Mouse (Mus musculus) midbrain, postnatal 0 days (tissue): ENCODE measurements around the gene Fam229a. TPM values are rescaled to one million over a fixed set of nuclear protein-coding genes. Genes with fewer than 3 reads are reported as not detected.
"Not testable (repeated sequence)": the region's sequence is repeated elsewhere in the genome, so short reads cannot be mapped to it uniquely, and the experiment has no call there.

Source experiments
- ATAC-seq: fragments of 200-750 bp; cut with Nextera tagmentation; 2 replicates; pipeline ENCODE4 v1.8.0; 2017; ENCODE audit warnings: moderate number of reproducible peaks, mild to moderate bottlenecking, moderate TSS enrichment, moderate library complexity; ENCODE audit not compliant: low FRiP score
- DNase-seq: peaks from one replicate; pipeline ENCODE4 v3.0.0-alpha.2; 2015; ENCODE audit warnings: low spot score
- H3K27ac ChIP-seq: fragments of 300-500 bp; sonication (generic); 2 replicates; pipeline ENCODE4 v1.5.1; 2014; ENCODE audit warnings: low read depth, mild to moderate bottlenecking, low read length, mixed read lengths
- H3K27me3 ChIP-seq: fragments of 300-500 bp; sonication (generic); 2 replicates; pipeline ENCODE4 v1.6.1; 2014; ENCODE audit warnings: low read length, control low read depth, mixed read lengths; ENCODE audit not compliant: insufficient read depth
- H3K36me3 ChIP-seq: fragments of 300-500 bp; sonication (generic); 2 replicates; pipeline ENCODE4 v1.6.1; 2014; ENCODE audit warnings: low read length, control low read depth, mixed read lengths; ENCODE audit not compliant: insufficient read depth
- H3K4me1 ChIP-seq: fragments of 300-500 bp; sonication (generic); 2 replicates; pipeline ENCODE4 v1.6.1; 2014; ENCODE audit warnings: mild to moderate bottlenecking, control low read depth, antibody characterized with exemption, low read length, mixed read lengths; ENCODE audit not compliant: insufficient read depth
- H3K4me2 ChIP-seq: fragments of 300-500 bp; sonication (generic); 2 replicates; pipeline ENCODE4 v1.6.1; 2014; ENCODE audit warnings: low read depth, mild to moderate bottlenecking, low read length, mixed read lengths; ENCODE audit not compliant: poor library complexity, severe bottlenecking
- H3K4me3 ChIP-seq: fragments of 300-500 bp; sonication (generic); 2 replicates; pipeline ENCODE4 v1.5.1; 2014; ENCODE audit warnings: low read depth, mild to moderate bottlenecking, low read length, moderate library complexity
- H3K9ac ChIP-seq: fragments of 300-500 bp; sonication (generic); replicated peaks from 2 replicates; pipeline ENCODE4 v1.6.1; 2014; ENCODE audit warnings: mild to moderate bottlenecking, low read length, moderate library complexity, mixed read lengths; ENCODE audit not compliant: poor library complexity, severe bottlenecking
- H3K9me3 ChIP-seq: fragments of 300-500 bp; sonication (generic); 2 replicates; pipeline ENCODE4 v1.6.1; 2016; ENCODE audit warnings: low read length, control low read depth
- CTCF ChIP-seq: IDR thresholded peaks from 2 replicates; pipeline ENCODE4 v1.5.1; 2016; ENCODE audit warnings: antibody characterized with exemption, mild to moderate bottlenecking
- WGBS: fragments of 180-500 bp; shearing (Covaris S2); extraction: QIAGEN DNeasy Blood & Tissue Kit; methylation state at CpG from one replicate; pipeline ENCODE4 v1.1.7; 2014; 5-methylcytosine and 5-hydroxymethylcytosine counted together
- polyA plus RNA-seq: library from polyadenylated mRNA; unstranded; fragments of >200 nt; fragmentation: Nextera tagmentation; extraction: Ambion mirVana; gene quantifications from 2 replicates; pipeline ENCODE4 v1.2.1, GENCODE M21; 2015
- total RNA-seq: library from RNA; depleted of rRNA; stranded (reverse); fragments of >200 nt; gene quantifications from 2 replicates; pipeline ENCODE4 v1.2.3, GENCODE M21; 2014

Gene Fam229a
- total and polyA plus RNA-seq, 2 experiments from 2014 or later, result 4.3 TPM; not detected in 1

DNA sequence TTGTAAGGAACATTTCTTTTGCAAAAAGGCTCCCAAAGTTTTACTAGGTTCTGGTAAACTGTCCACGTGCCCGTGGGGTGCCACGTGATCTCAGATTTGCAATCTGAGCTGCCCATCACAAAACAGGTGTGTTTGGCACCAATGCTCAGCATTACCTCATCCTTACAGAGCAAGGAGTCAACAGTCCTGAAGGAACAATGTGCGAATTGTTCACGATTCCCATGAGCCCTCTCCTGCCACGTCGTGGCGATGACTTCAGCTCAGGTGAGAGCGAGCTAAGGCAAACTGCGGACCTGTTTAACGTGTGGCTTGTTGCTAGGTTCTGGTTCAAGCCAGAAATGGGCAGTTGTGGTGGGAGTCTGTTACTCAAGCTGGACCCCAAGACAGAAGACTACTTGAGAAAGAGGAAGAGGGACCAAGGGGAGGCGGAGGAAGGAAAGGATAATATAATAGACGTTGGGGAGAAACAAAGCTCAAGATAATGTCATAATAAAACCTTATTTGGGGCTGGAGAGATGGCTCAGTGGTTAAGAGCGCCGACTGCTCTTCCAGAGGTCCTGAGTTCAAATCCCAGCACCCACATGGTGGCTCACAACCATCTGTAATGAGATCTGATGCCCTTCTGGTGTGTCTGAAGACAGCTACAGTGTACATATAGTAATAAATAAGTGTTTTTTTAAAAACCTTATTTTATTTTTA lies 39.4 kb upstream of the Fam229a start:
- Histone ChIP-seq H3K27ac (no peak overlapping the region), H3K9me3 (no peaks in the 10 kb centered on the region), H3K4me2 (no peak overlapping the region), H3K4me3 (no peak overlapping the region), H3K36me3 (no peaks in the 10 kb centered on the region), H3K27me3 (no peaks in the 10 kb centered on the region), H3K4me1 (no peaks in the 10 kb centered on the region), H3K9ac (no peak overlapping the region)
- DNase-seq (no peak), ATAC-seq (no peak)
- 88% methylated on average over 15 of the region's 15 CpGs for WGBS
- TF ChIP-seq CTCF, result no peak

DNA sequence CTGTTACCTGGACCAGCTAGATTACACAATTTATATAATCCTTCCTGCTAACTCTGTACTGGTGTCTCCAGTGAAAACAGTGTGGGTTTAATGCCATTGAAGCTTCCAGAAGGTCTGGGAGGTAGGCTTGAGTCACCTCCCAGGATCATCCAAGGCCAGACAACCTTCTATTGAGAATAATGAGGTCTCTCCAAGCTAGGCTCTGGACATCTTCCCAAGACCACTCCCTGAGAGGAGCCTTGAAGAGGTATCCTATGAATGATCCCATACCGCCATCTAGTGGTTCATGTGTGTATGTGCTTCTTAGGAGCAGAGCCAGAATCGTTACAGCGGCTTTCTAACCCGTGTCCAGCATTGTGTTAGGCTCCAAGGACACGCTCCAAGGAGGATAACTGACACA lies 35.7 kb upstream of the Fam229a start:
- 0% methylated on average over 5 of the region's 5 CpGs for WGBS
- DNase-seq, result peak; percentile 95
- Histone ChIP-seq H3K27ac (no peak overlapping the region), H3K27me3 (no peaks in the 10 kb centered on the region), H3K4me2 (no peak overlapping the region), H3K4me3 (no peak overlapping the region), H3K36me3 (no peaks in the 10 kb centered on the region), H3K9ac (0 out of 2 replicates have a peak overlapping the region, but pooled peaks have one; percentile 13), H3K9me3 (no peaks in the 10 kb centered on the region), H3K4me1 (no peaks in the 10 kb centered on the region)
- TF ChIP-seq CTCF, result peak; percentile 99
- ATAC-seq, result peak; percentile 81

DNA sequence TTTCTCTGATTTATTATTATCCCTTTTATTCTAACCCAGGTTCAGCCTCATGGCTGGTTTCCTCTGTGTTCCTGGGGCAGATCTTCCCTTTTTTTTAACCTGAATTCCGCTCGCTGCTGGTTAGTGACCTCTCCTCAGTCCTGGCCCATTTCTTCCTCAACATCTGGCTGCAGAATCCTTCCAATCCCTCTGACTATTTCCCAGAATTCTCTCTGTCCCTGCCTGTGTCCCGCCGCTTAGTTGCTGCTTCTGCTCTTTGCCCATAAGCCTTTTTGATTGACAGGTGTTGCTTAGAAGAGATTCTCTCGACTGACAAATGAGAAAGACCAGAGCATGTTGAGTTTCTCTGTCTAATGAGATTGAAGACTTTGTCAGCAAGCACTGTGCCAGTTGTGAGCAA lies 34.9 kb upstream of the Fam229a start:
- no peaks in the 10 kb centered on the region for H3K36me3 ChIP-seq
- WGBS, result 43% methylated on average over 5 of the region's 5 CpGs
- H3K4me3 ChIP-seq, result no peak overlapping the region
- H3K9me3 ChIP-seq, result no peaks in the 10 kb centered on the region
- no peaks in the 10 kb centered on the region for H3K27me3 ChIP-seq
- H3K4me1 ChIP-seq, result no peaks in the 10 kb centered on the region
- no peak overlapping the region for H3K27ac ChIP-seq
- DNase-seq (no peak), ATAC-seq (no peak)
- H3K4me2 ChIP-seq, result no peak overlapping the region
- no peak overlapping the region for H3K9ac ChIP-seq
- no peak for TF ChIP-seq CTCF

GRCm38 (mm10) chr4:129457311-129457710 lies 33.7 kb upstream of the Fam229a start:
- not testable (repeated sequence) for H3K27me3 ChIP-seq, DNase-seq, H3K9me3 ChIP-seq, H3K4me1 ChIP-seq, ATAC-seq, H3K36me3 ChIP-seq, H3K27ac ChIP-seq, H3K9ac ChIP-seq, H3K4me2 ChIP-seq, H3K4me3 ChIP-seq
- WGBS, result 84% methylated on average over 2 of the region's 2 CpGs

GRCm38 (mm10) chr4:129459726-129460125 lies 31.3 kb upstream of the Fam229a start:
- 91% methylated on average over 3 of the region's 3 CpGs for WGBS

DNA sequence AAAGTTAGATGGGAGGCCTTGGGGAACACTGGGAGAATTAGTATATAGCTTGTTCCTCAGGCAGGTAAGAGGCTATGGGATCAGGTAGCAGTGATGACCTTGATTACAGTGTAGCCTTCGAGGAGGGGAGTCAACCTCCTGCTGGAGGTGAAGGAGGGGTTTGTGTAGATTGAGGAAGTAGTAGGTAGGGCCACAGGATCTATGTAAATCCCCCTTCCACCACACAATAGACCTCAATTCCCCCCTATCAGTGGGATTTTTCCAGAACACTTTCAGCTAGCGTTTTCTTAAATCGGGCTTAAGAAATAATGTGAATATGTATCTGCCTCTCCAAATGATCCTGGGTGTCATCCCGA lies 30.2 kb upstream of the Fam229a start:
- H3K9ac ChIP-seq, result peak overlapping the region; percentile 61; the same call in 1 of the 2 replicates
- ATAC-seq (peak; percentile 4), DNase-seq (no peak)
- H3K9me3 ChIP-seq, result no peaks in the 10 kb centered on the region
- H3K4me2 ChIP-seq, result peak overlapping the region; percentile 51
- 0% methylated on average over 4 of the region's 4 CpGs for WGBS
- no peaks in the 10 kb centered on the region for H3K27me3 ChIP-seq
- TF ChIP-seq CTCF, result no peak
- 0 out of 2 replicates have a peak, but pooled peaks cover 3% of the 10 kb centered on the region for H3K4me1 ChIP-seq
- H3K36me3 ChIP-seq, result peaks cover 12% of the 10 kb centered on the region
- peak overlapping the region; percentile 97 for H3K4me3 ChIP-seq
- H3K27ac ChIP-seq, result peak overlapping the region; percentile 83

More at GRCm38 (mm10) chr4:129459726-129460125, 31.3 kb upstream of the Fam229a start:
- Histone ChIP-seq H3K27ac (no peak overlapping the region), H3K9me3 (no peaks in the 10 kb centered on the region), H3K36me3 (0 out of 2 replicates have a peak, but pooled peaks cover 3% of the 10 kb centered on the region), H3K4me2 (no peak overlapping the region), H3K4me3 (no peak overlapping the region), H3K4me1 (0 out of 2 replicates have a peak, but pooled peaks cover 3% of the 10 kb centered on the region), H3K27me3 (no peaks in the 10 kb centered on the region), H3K9ac (no peak overlapping the region)
- ATAC-seq (no peak), DNase-seq (no peak)
- TF ChIP-seq CTCF, result no peak
